Mouse (Mus musculus) CH12.LX (cell line): ENCODE data around the gene Gm14525. TPM values are rescaled to one million over a fixed set of nuclear protein-coding genes. Genes with fewer than 3 reads are reported as not detected.
"Not testable (repeated sequence)": the region's sequence is repeated elsewhere in the genome, so short reads cannot be mapped to it uniquely, and the experiment has no call there.

Experiments
- DNase-seq: peaks from one replicate; pipeline ENCODE4 v3.0.0-alpha.2; 2013; ENCODE audit errors: extremely low read depth
- H3K27ac ChIP-seq: 2 replicates; pipeline ENCODE4 v1.5.1; 2012; ENCODE audit warnings: low read depth, mild to moderate bottlenecking, control low read depth, moderate library complexity; ENCODE audit not compliant: insufficient read depth
- H3K27me3 ChIP-seq: replicated peaks from 2 replicates; pipeline ENCODE3; 2012; ENCODE audit warnings: inconsistent platforms
- H3K36me3 ChIP-seq, 2 experiments: replicated peaks in 1 of 2; 2 replicates each; pipeline versions ENCODE3 to v1.6.1; 2012; ENCODE audit warnings: inconsistent platforms in 1 of 2, low read length in 1 of 2, mild to moderate bottlenecking in 1 of 2, mixed read lengths in 1 of 2, moderate library complexity in 1 of 2; ENCODE audit not compliant: control insufficient read depth in 1 of 2, insufficient read depth in 1 of 2
- H3K4me1 ChIP-seq, 2 experiments: 2 replicates each; pipeline ENCODE4 v1.6.1; 2012; ENCODE audit warnings: inconsistent platforms in 1 of 2, moderate library complexity in 1 of 2; ENCODE audit not compliant: insufficient read depth in 2 of 2, control insufficient read depth in 1 of 2
- H3K4me2 ChIP-seq: 2 replicates; pipeline ENCODE4 v1.6.1; 2012; ENCODE audit warnings: low read depth, mild to moderate bottlenecking, control low read depth; ENCODE audit not compliant: poor library complexity, insufficient read depth, severe bottlenecking
- H3K4me3 ChIP-seq, 3 experiments: fragments of 150-350 bp in 1 of 3; sonication (generic) in 1 of 3; replicated peaks in 1 of 3; 2 replicates each; pipeline versions ENCODE3 to v1.5.1; 2011 to 2012; ENCODE audit warnings: low read depth in 2 of 3, low read length in 2 of 3, mild to moderate bottlenecking in 2 of 3, moderate library complexity in 2 of 3, control low read depth in 1 of 3, improper control_type of control experiment in 1 of 3, inconsistent platforms in 1 of 3, mixed read lengths in 1 of 3; ENCODE audit not compliant: poor library complexity in 1 of 3
- H3K79me2 ChIP-seq: replicated peaks from 2 replicates; pipeline ENCODE4 v1.6.1; 2012; ENCODE audit warnings: mild to moderate bottlenecking, moderate library complexity; ENCODE audit not compliant: control insufficient read depth, poor library complexity, insufficient read depth, severe bottlenecking; ENCODE audit errors: extremely low read depth
- H3K9ac ChIP-seq: 2 replicates; pipeline ENCODE4 v1.6.1; 2012; ENCODE audit warnings: low read depth, mild to moderate bottlenecking, control low read depth, moderate library complexity; ENCODE audit not compliant: insufficient read depth
- H3K9me3 ChIP-seq: replicated peaks from 2 replicates; pipeline ENCODE3; 2012; ENCODE audit warnings: low read length, inconsistent platforms, mixed read lengths
- dilution Hi-C: fragments of 300-500 bp; cut with MboI; formaldehyde crosslinking; loops from 2 replicates; pipeline ENCODE4 v1.14.3; 2020; ENCODE audit warnings: low sequenced_read_pairs; ENCODE audit not compliant: extremely low pct_unique_long_range_greater_than_20kb, extremely low pct_ligation_motif_present
- in situ Hi-C: fragments of 300-500 bp; cut with MboI; formaldehyde crosslinking; loops from 3 replicates; pipeline ENCODE4 v1.14.3; 2019; ENCODE audit warnings: low sequenced_read_pairs, low pct_ligation_motif_present, low pct_unique_long_range_greater_than_20kb, mixed read lengths
- polyA plus RNA-seq: library from polyadenylated mRNA; unstranded; fragments of >175 nt; gene quantifications from 2 replicates; pipeline ENCODE4 v1.2.1, GENCODE M21; 2012; ENCODE audit warnings: low read depth; ENCODE audit not compliant: insufficient read length
- total RNA-seq, 2 experiments: library from RNA; depleted of rRNA; stranded (reverse); fragments of 300-350 nt in 1 of 2; fragments of >200 nt in 1 of 2; gene quantifications; 2 replicates each; pipeline ENCODE4 v1.2.3; 2012 to 2014

The Gm14525 gene
- not detected in 2 replicates for total RNA-seq (2012; rRNA removed)
- not detected in 2 replicates for total RNA-seq (2014; rRNA removed)
- not detected in 2 replicates for polyA plus RNA-seq

GRCm38 (mm10) chrX:26702538-26702937 is at the start of gene Gm14525:
TSS of gene Gm14525 (minus strand) at chrX:26702638.
- H3K4me2 ChIP-seq, H3K27me3 ChIP-seq, H3K4me1 ChIP-seq, H3K79me2 ChIP-seq, H3K9ac ChIP-seq, in situ Hi-C loops, H3K4me3 ChIP-seq, DNase-seq, dilution Hi-C loops, H3K36me3 ChIP-seq, H3K9me3 ChIP-seq, H3K27ac ChIP-seq: not testable (repeated sequence)

Other genes starting within 250 kb of the Gm14525 start
- not detected in 2 replicates for gene Slx, start 157.1 kb downstream of the Gm14525 start, total RNA-seq (2012; rRNA removed)
- not detected in 2 replicates for gene Slx, start 157.1 kb downstream of the Gm14525 start, total RNA-seq (2014; rRNA removed)
- not detected in 2 replicates for gene Slx, start 157.1 kb downstream of the Gm14525 start, polyA plus RNA-seq
- gene Gm6121, start 233.1 kb upstream of the Gm14525 start, total RNA-seq (2012; rRNA removed) = not detected in 2 replicates
- not detected in 2 replicates for gene Gm6121, start 233.1 kb upstream of the Gm14525 start, total RNA-seq (2014; rRNA removed)
- gene Gm6121, start 233.1 kb upstream of the Gm14525 start, polyA plus RNA-seq = not detected in 2 replicates